Mouse (Mus musculus) ES-E14 (cell line): ENCODE data around the gene Cers6.

Experiments
- CHD2 ChIP-seq: IDR thresholded peaks from 2 replicates; pipeline ENCODE4 v1.6.1; 2014; ENCODE audit warnings: mild to moderate bottlenecking, low read depth, low read length, inconsistent platforms
- MAFK ChIP-seq: IDR thresholded peaks from 2 replicates; pipeline ENCODE4 v1.6.1; 2014; ENCODE audit warnings: mild to moderate bottlenecking, low read depth, low read length, inconsistent platforms; ENCODE audit not compliant: insufficient read depth
- ZC3H11A ChIP-seq: IDR thresholded peaks from 2 replicates; pipeline ENCODE4 v1.6.1; 2012; ENCODE audit warnings: low read depth, mild to moderate bottlenecking, inconsistent platforms, low read length, borderline replicate concordance
- ZNF384 ChIP-seq: IDR thresholded peaks from 2 replicates; pipeline ENCODE4 v1.6.1; 2012; ENCODE audit warnings: low read depth, low read length, inconsistent platforms

DNA sequence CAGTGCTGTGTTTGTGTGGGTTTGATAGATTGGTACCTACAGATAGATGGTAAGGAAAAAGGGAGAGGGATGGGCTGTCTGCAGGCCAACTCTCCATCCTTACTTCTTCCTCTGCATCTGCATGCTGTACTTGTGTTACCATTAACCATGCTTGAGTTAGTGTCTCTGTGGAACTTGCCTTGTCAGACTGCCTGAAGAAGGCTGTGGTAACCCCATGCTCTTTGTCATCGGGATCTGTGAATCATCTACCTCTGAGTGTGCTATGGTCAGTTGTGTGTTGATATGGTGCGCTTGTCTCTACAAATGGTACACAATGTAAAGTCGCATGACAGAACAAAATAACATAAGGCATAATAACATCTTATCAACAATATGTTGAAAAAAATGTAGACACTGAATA lies 94.9 kb downstream of the Cers6 start:
- TF ChIP-seq ZC3H11A (no peak), CHD2 (no peak), MAFK (no peak), ZNF384 (no peak)
